Mouse (Mus musculus) E14TG2a.4 (cell line): ENCODE measurements around the gene Tgfbi.

Source experiments
- CTCF ChIP-seq: conservative IDR thresholded peaks from 2 replicates; pipeline ENCODE4 v1.5.1; 2014; ENCODE audit warnings: low read length
- POU5F1 ChIP-seq: IDR thresholded peaks from 2 replicates; pipeline ENCODE4 v1.6.1; 2014; ENCODE audit warnings: low read length, borderline replicate concordance

GRCm38 (mm10) chr13:56614768-56615167, 5.4 kb downstream of the Tgfbi start:
- TF ChIP-seq CTCF (no peak), POU5F1 (no peak)
